Mouse (Mus musculus) embryonic stem cell, embryonic (primary cell): ENCODE results near the gene Gpr142.

Source experiments
- CTCF ChIA-PET, 4 experiments: fragments of 300-600 bp in 2 of 4; fragments of 350-600 bp in 2 of 4; sonication (Branson Sonifier 250); formaldehyde crosslinking; loops; one replicate each; lab custom pipeline; 2022; ENCODE audit warnings: inconsistent platforms in 2 of 4; lab: Charles Lee
- POLR2A ChIA-PET, 4 experiments: fragments of 300-600 bp in 2 of 4; fragments of 350-600 bp in 2 of 4; sonication (Branson Sonifier 250); formaldehyde crosslinking; loops; one replicate each; lab custom pipeline; 2022; ENCODE audit warnings: antibody characterized with exemption in 4 of 4, inconsistent platforms in 1 of 4; lab: Charles Lee

The Gpr142 gene

GRCm38 (mm10) chr11:114849572-114849971 lies 50.8 kb downstream of the Gpr142 start:
- ChIA-PET CTCF (interaction anchor here in 1 of 4 experiments (0.6 to 1.5 kb wide), 3 partner anchors 9 to 873 kb away, joined by 3 to 9 read pairs (median 3); no protein-coding TSS in a partner anchor), POLR2A (interaction anchor here in 3 of 4 experiments (0.6 to 4.2 kb wide), 12 partner anchors 9 to 382 kb away, joined by 3 to 24 read pairs (median 4); no protein-coding TSS in a partner anchor)

GRCm38 (mm10) chr11:114850066-114850451 lies 51.3 kb downstream of the Gpr142 start:
- CTCF ChIA-PET = interaction anchor here in 1 of 4 experiments (0.6 to 1.5 kb wide), 3 partner anchors 9 to 874 kb away, joined by 3 to 9 read pairs (median 3); no protein-coding TSS in a partner anchor
- POLR2A ChIA-PET = interaction anchor here in 3 of 4 experiments (0.6 to 4.2 kb wide), 15 partner anchors 9 to 382 kb away, joined by 3 to 24 read pairs (median 4); no protein-coding TSS in a partner anchor

GRCm38 (mm10) chr11:114850452-114851268 lies 51.9 kb downstream of the Gpr142 start, which contains the start of gene Gprc5c:
Gene Gprc5c (plus strand): TSS chr11:114851152.
- ChIA-PET POLR2A (interaction anchor here in 3 of 4 experiments (0.6 to 4.2 kb wide), 15 partner anchors 8 to 383 kb away, joined by 3 to 24 read pairs (median 6); no protein-coding TSS in a partner anchor), CTCF (interaction anchor here in 1 of 4 experiments (1.3 to 1.5 kb wide), 2 partner anchors 8 to 15 kb away, joined by 3 to 9 read pairs; no protein-coding TSS in a partner anchor)

- POLR2A ChIA-PET = interaction anchor here (0.8 to 4.2 kb wide), 15 partner anchors 15 to 184 kb away, joined by 3 to 24 read pairs (median 4); no protein-coding TSS in a partner anchor
- CTCF ChIA-PET = interaction anchor here in 1 of 4 experiments (0.6 to 1.4 kb wide), 3 partner anchors 12 to 102 kb away, joined by 3 read pairs; no protein-coding TSS in a partner anchor
These were observed 52.5 kb downstream of the Gpr142 start for GRCm38 (mm10) chr11:114851269-114851607.

GRCm38 (mm10) chr11:114851608-114852310 lies 53.0 kb downstream of the Gpr142 start:
- ChIA-PET CTCF (interaction anchor here in 3 of 4 experiments (0.5 to 1.4 kb wide), 6 partner anchors 8 to 449 kb away, joined by 3 to 5 read pairs (median 3); no protein-coding TSS in a partner anchor), POLR2A (interaction anchor here (0.8 to 4.2 kb wide), 20 partner anchors 14 to 375 kb away, joined by 3 to 24 read pairs (median 4); no protein-coding TSS in a partner anchor)

GRCm38 (mm10) chr11:114852311-114853173 lies 53.8 kb downstream of the Gpr142 start:
- CTCF ChIA-PET = interaction anchor here in 2 of 4 experiments (0.6 to 1.4 kb wide), 4 partner anchors 9 to 337 kb away, joined by 3 to 5 read pairs (median 4); no protein-coding TSS in a partner anchor
- POLR2A ChIA-PET = interaction anchor here (0.8 to 4.2 kb wide), 17 partner anchors 14 to 376 kb away, joined by 3 to 24 read pairs (median 4); no protein-coding TSS in a partner anchor

- ChIA-PET POLR2A (interaction anchor here in 2 of 4 experiments (0.8 to 2.7 kb wide), 5 partner anchors 10 to 59 kb away, joined by 3 to 8 read pairs (median 3); no protein-coding TSS in a partner anchor), CTCF (interaction anchor here in 1 of 4 experiments (0.6 kb wide), 1 partner anchor 265 kb away, joined by 3 read pairs; no protein-coding TSS in a partner anchor)
These were observed 54.6 kb downstream of the Gpr142 start for GRCm38 (mm10) chr11:114853174-114853838.

GRCm38 (mm10) chr11:114854581-114854980 lies 55.9 kb downstream of the Gpr142 start:
- ChIA-PET POLR2A (interaction anchor here in 2 of 4 experiments (0.6 to 1.4 kb wide), 5 partner anchors 11 to 36 kb away, joined by 3 to 4 read pairs (median 4); no protein-coding TSS in a partner anchor), CTCF (no interaction called here)

- ChIA-PET POLR2A (interaction anchor here in 1 of 4 experiments (1.3 kb wide), 1 partner anchor 17 kb away, joined by 6 read pairs; no protein-coding TSS in a partner anchor), CTCF (no interaction called here)
These were observed 57.4 kb downstream of the Gpr142 start for GRCm38 (mm10) chr11:114856125-114856524.
